In the genomic region with DNA sequence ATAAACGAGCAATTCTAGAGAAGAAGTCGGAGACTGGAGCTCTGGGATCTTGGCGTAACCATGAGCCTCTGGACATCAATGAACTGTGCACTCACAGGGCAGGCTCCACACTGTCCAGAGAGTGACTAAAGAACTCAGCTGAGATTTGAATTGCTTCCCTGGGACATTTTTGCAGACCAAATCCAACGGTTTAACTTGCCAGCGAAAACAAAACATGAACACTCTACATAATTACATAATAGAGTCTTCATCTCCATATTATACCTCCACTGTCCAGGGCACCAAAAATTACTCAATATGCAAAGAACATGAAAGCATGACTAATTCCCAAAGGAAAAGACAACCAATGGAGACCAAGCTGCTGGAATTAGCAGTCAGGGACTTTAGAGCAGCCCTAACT, we compare ENCODE assay signal across 18 mouse cellular contexts.
"Had no signal": no experiment of that assay in that cellular context is flagged by ENCODE, and none has a peak within 500 bp of the region (broad histone marks: within the 10 kb centered on the region; RNA-seq: fewer than 3 reads in every experiment).

No protein-coding gene starts in this region.

- H3K4me1 ChIP-seq: limb, embryonic 15.5 days; midbrain, embryonic 13.5 days; neural tube, embryonic 13.5 days had no signal

- H3K36me3 ChIP-seq: limb, embryonic 12.5 days; limb, embryonic 15.5 days; midbrain, embryonic 10.5 days; midbrain, embryonic 13.5 days; neural tube, embryonic 13.5 days had no signal

- DNase-seq: kidney, adult 9 months; kidney, postnatal 14 days; kidney, postnatal 4 days; left cerebral cortex, postnatal 4 days; liver, postnatal 0 days; lung, embryonic 14.5 days; lung, postnatal 36 days; retina, postnatal 1 day; right cerebral cortex, postnatal 25 days; thymus, postnatal 25 days had no signal

- H3K27me3 ChIP-seq: limb, embryonic 12.5 days; limb, embryonic 15.5 days; midbrain, embryonic 13.5 days; neural tube, embryonic 13.5 days had no signal

- H3K27ac ChIP-seq: limb, embryonic 12.5 days; limb, embryonic 15.5 days; liver, embryonic 14.5 days; midbrain, embryonic 10.5 days; midbrain, embryonic 13.5 days; neural tube, embryonic 13.5 days had no signal

- H3K9me3 ChIP-seq: limb, embryonic 12.5 days; limb, embryonic 15.5 days; megakaryocyte, embryonic 14.5 days; midbrain, embryonic 10.5 days had no signal

- H3K4me3 ChIP-seq: limb, embryonic 12.5 days; limb, embryonic 15.5 days; megakaryocyte, embryonic 14.5 days; midbrain, embryonic 10.5 days; midbrain, embryonic 13.5 days; myocyte; neural tube, embryonic 13.5 days had no signal
